Mouse (Mus musculus) lung, postnatal 0 days (tissue): Measurements from ENCODE around the gene BC025920. TPM values are rescaled to one million over a fixed set of nuclear protein-coding genes. Genes with fewer than 3 reads are reported as not detected.

Experiments used
- ATAC-seq: fragments of 200-750 bp; cut with Nextera tagmentation; 2 replicates; pipeline ENCODE4 v1.8.0; 2017; ENCODE audit warnings: moderate library complexity
- DNase-seq: peaks from one replicate; pipeline ENCODE4 v3.0.0-alpha.2; 2016; ENCODE audit warnings: low spot score
- H3K27ac ChIP-seq: fragments of 300-500 bp; sonication (generic); 2 replicates; pipeline ENCODE4 v1.5.1; 2014; ENCODE audit warnings: antibody characterized with exemption, mild to moderate bottlenecking, low read length, mixed read lengths
- H3K27me3 ChIP-seq: fragments of 300-500 bp; sonication (generic); replicated peaks from 2 replicates; pipeline ENCODE4 v1.6.1; 2014; ENCODE audit warnings: low read length, mixed read lengths; ENCODE audit not compliant: insufficient read depth
- H3K36me3 ChIP-seq: fragments of 300-500 bp; sonication (generic); 2 replicates; pipeline ENCODE4 v1.6.1; 2014; ENCODE audit warnings: low read length, mixed read lengths; ENCODE audit not compliant: insufficient read depth
- H3K4me1 ChIP-seq: fragments of 300-500 bp; sonication (generic); 2 replicates; pipeline ENCODE4 v1.6.1; 2014; ENCODE audit warnings: antibody characterized with exemption, low read depth, low read length, mixed read lengths; ENCODE audit not compliant: insufficient read depth
- H3K4me2 ChIP-seq: fragments of 300-500 bp; sonication (generic); replicated peaks from 2 replicates; pipeline ENCODE4 v1.6.1; 2014; ENCODE audit warnings: low read depth, mild to moderate bottlenecking, low read length, moderate library complexity, mixed read lengths
- H3K4me3 ChIP-seq: fragments of 300-500 bp; sonication (generic); 2 replicates; pipeline ENCODE4 v1.5.1; 2014; ENCODE audit warnings: low read depth, low read length
- H3K9ac ChIP-seq: fragments of 300-500 bp; sonication (generic); replicated peaks from 2 replicates; pipeline ENCODE4 v1.6.1; 2014; ENCODE audit warnings: low read depth, mild to moderate bottlenecking
- H3K9me3 ChIP-seq: fragments of 300-500 bp; sonication (generic); 2 replicates; pipeline ENCODE4 v1.6.1; 2016; ENCODE audit warnings: low read length, mixed read lengths
- CTCF ChIP-seq: IDR thresholded peaks from 2 replicates; pipeline ENCODE4 v1.5.1; 2016; ENCODE audit warnings: antibody characterized with exemption, mild to moderate bottlenecking
- EP300 ChIP-seq: IDR thresholded peaks from 2 replicates; pipeline ENCODE4 v1.6.1; 2016; ENCODE audit warnings: antibody characterized with exemption, mild to moderate bottlenecking, control low read depth
- WGBS: fragments of 180-500 bp; shearing (Covaris S2); extraction: QIAGEN DNeasy Blood & Tissue Kit; methylation state at CpG from one replicate; pipeline ENCODE4 v1.1.7; 2014; 5-methylcytosine and 5-hydroxymethylcytosine counted together
- polyA plus RNA-seq: library from polyadenylated mRNA; unstranded; fragments of >200 nt; fragmentation: Nextera tagmentation; extraction: Ambion mirVana; gene quantifications from 2 replicates; pipeline ENCODE4 v1.2.1, GENCODE M21; 2015

BC025920 gene
- polyA plus RNA-seq = 0.07 and 0.29 TPM in 2 replicates

DNA sequence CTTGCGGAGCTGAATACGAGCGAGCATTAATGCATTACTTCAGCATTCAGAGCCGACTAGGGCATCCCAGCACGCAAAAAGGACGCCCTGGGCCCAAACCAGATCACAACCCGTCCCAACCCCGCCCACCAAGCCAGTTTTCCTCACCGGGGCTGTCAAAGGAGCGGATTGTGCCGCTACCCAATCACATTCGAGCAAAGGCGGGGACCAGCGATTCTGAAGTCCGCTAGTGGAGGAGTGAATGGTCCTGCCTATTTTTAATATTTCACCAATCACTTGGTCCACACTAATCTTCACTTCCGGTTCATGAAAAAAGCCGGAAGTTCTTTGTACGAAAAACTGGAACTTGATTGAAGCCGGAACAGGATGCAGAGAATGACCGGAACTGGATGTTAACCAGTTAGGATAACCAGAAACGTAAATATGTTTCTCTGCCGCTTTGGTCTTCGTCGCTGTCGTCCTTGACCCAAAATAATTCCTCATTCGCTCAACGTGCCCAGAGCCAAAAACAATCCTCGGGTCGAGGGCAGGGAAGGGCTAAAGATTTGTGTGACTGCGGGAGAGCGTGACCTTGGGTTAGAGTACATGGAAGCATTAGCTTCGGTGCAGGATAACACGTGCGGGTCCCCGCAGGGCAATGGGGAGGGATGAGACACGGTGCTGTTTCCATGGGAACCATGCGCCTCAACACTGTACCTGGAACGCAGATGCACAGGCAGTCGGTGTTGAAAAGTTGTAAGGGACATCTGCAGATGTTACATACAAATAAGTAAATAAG is at the start of gene BC025920:
Gene BC025920 (plus strand): TSS at position 297 of the 778 bp plus-strand sequence.
- Histone ChIP-seq H3K9me3 (no peaks in the 10 kb centered on the region; the same call in 1 of the 2 replicates), H3K4me3 (peak within 1 kb of the TSS; percentile 45), H3K9ac (peak within 1 kb of the TSS; percentile 26; the same call in 1 of the 2 replicates), H3K4me1 (peaks cover 7% of the 10 kb centered on the region; the same call in 1 of the 2 replicates), H3K27ac (peak within 1 kb of the TSS; percentile 84), H3K36me3 (no peaks in the 10 kb centered on the region), H3K4me2 (peak within 1 kb of the TSS; percentile 62), H3K27me3 (no peaks in the 10 kb centered on the region)
- ATAC-seq (peak; percentile 92), DNase-seq (peak; percentile 99)
- 0 out of 2 replicates have a peak, but pooled peaks have one; percentile 11 for TF ChIP-seq CTCF
- peak; percentile 88 for TF ChIP-seq EP300
- under 1% methylated on average over 39 of the region's 39 CpGs for WGBS

DNA sequence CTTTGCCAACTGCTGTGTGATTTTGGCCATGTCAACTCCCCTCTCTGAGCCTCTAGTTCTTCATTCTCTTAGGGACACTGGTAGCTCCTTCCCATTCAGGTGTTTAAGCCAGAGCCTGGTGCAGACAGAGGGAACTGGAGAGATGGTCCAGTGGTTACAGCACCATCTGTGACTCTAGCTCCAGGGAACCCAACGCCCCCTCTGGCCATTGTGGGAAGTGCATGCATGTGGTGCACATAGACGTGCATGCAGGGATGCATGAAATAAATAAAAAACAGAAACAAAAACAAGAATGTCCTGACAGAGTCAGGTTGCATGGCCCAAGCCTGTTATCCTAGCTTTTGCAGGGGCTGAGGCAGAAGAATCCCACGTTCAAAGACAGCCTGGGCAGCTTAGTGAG is 49.8 kb upstream of the BC025920 start:
- DNase-seq = no peak
- Histone ChIP-seq H3K27me3 (no peaks in the 10 kb centered on the region), H3K4me2 (no peak overlapping the region), H3K27ac (no peak overlapping the region), H3K4me1 (peaks cover 8% of the 10 kb centered on the region; the same call in 1 of the 2 replicates), H3K36me3 (no peaks in the 10 kb centered on the region), H3K9ac (no peak overlapping the region), H3K4me3 (no peak overlapping the region), H3K9me3 (no peaks in the 10 kb centered on the region)
- TF ChIP-seq EP300 = no peak
- TF ChIP-seq CTCF = peak; percentile 57
- no peak for ATAC-seq
- WGBS = 67% methylated on average over 3 of the region's 3 CpGs

DNA sequence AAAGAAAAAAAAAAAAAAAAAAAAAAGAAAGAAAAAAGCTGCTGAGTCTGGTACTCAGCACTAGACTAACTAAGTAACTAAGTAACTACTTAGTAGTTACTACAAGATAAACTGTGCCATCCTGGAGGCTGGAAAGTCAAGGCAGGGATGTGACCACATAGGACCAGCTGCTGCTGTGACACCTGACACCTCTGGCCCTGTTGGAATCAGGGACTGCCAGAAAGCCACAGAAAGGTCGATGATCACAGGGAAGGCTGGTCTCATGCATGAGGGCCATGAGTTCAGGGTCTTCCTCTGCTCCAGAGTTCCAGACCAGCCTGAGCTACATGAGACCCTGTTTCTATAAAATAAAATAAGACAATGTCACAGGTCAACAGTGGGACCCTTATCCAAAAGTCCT is 48.6 kb upstream of the BC025920 start:
- ATAC-seq = no peak
- no peak for DNase-seq
- Histone ChIP-seq H3K4me2 (no peak overlapping the region), H3K4me1 (peaks cover 13% of the 10 kb centered on the region; the same call in 1 of the 2 replicates), H3K27ac (no peak overlapping the region), H3K4me3 (no peak overlapping the region), H3K9me3 (no peaks in the 10 kb centered on the region), H3K27me3 (no peaks in the 10 kb centered on the region), H3K36me3 (no peaks in the 10 kb centered on the region), H3K9ac (no peak overlapping the region)
- TF ChIP-seq CTCF = no peak
- no peak for TF ChIP-seq EP300
- WGBS = 24% methylated on average over 1 of the region's 1 CpGs

DNA sequence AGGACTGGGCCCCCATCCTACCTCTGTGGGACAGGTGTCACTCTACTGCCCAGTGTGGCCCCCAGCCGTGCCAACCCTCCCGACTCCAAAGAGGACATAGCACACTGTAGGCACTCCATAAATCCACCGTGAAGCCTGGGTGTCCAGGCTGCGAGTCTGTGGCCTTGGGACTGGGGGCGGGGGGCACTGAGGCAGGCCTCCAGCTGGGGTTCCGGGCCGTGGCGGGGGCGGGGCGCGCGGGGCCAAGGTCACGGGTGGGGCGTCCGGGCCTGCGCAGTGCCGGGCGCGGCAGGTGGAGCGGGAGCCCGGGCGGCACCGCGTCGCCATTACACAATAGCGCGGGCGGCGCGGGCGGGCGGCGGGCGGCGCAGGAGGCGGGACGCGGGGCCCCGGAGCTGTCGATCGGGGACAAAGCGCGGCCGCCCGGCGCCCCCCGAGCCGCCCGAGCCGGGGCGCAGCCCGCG is 46.9 kb upstream of the BC025920 start, which contains the start of gene Aes:
Gene Aes (plus strand): TSS at position 326 of the 464 bp plus-strand sequence.
- TF ChIP-seq CTCF (no peak), EP300 (no peak)
- 1% methylated on average over 21 of the region's 53 CpGs for WGBS
- Histone ChIP-seq H3K27ac (peak within 1 kb of the TSS; percentile 85), H3K9ac (peak within 1 kb of the TSS; percentile 87), H3K9me3 (no peaks in the 10 kb centered on the region), H3K4me3 (peak within 1 kb of the TSS; percentile 90), H3K36me3 (no peaks in the 10 kb centered on the region), H3K4me1 (peaks cover 21% of the 10 kb centered on the region; the same call in 1 of the 2 replicates), H3K4me2 (peak within 1 kb of the TSS; percentile 84), H3K27me3 (no peaks in the 10 kb centered on the region)
- ATAC-seq (peak; percentile 73), DNase-seq (peak; percentile 72)

DNA sequence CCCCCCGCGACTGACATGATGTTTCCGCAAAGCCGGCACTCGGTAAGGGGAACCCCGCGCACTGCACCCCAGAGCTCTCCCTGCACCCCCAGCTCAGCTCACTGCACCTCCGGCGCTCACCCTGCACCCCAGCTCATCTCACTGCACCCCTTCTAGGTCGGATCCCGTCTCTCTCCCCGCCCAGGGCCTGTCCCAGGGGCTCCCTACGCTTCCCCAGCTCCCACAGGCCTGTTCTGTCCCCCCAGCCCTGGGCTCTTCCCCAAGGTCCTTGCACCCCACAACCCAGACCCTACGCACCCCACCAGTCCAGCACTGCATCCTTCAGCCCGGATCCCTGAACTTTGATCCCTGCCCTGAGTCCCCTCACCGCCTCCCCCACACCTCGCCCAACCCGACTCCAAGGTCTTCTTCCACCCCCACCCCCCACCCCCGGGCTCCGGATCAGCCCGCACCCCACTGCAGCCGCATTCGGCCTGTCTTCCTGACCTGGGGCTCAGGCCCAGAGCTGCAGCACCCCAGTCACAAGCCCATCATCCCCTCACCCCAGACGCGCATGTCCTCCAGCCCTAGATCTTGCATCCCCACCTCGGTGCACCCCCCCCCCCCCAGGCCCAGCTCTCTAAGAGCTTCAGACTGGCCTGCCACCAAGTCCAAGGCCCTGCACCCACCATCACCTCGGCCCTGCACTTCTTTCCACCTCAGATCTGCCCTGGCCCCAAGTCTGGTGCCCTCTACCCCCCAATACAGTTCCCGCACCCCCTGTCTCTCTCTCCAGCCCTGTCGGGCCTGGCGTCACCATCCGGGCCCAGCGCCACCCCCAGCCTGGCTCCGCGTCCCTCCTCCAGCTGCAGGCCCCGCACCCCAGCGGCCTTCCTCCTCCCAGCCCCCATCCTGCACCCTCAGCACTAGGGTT is 46.2 kb upstream of the BC025920 start:
- no peaks in the 10 kb centered on the region for H3K9me3 ChIP-seq
- no peaks in the 10 kb centered on the region for H3K36me3 ChIP-seq
- TF ChIP-seq CTCF = peak; percentile 7; the same call in 1 of the 2 replicates
- TF ChIP-seq EP300 = no peak
- peak overlapping the region; percentile 85 for H3K27ac ChIP-seq
- peak; percentile 35 for ATAC-seq
- peak; percentile 61 for DNase-seq
- no peaks in the 10 kb centered on the region for H3K27me3 ChIP-seq
- peak overlapping the region; percentile 90 for H3K4me3 ChIP-seq
- H3K4me2 ChIP-seq = peak overlapping the region; percentile 84
- WGBS = under 1% methylated on average over 22 of the region's 36 CpGs
- peaks cover 24% of the 10 kb centered on the region; the same call in 1 of the 2 replicates for H3K4me1 ChIP-seq
- H3K9ac ChIP-seq = peak overlapping the region; percentile 87
